Mouse (Mus musculus): ENCODE measurements around the gene Bpgm. TPM values are rescaled to one million over a fixed set of nuclear protein-coding genes. Genes with fewer than 3 reads are reported as not detected.
A peak's percentile ranks its signal among the peaks of the same experiment; 100 is the strongest.

Bpgm gene
- polyA plus RNA-seq, 1 experiment from 2014 or later: 53.2 TPM

- H3K27ac ChIP-seq (replicated peaks): peak overlapping the region; percentile 71
- no peaks in the 10 kb centered on the region for H3K9me3 ChIP-seq
- H3K36me3 ChIP-seq (replicated peaks): no peaks in the 10 kb centered on the region
- H3K4me3 ChIP-seq: no peak overlapping the region
- DNase-seq (ENCODE audit: low spot score): no peak
- H3K4me1 ChIP-seq: peaks cover 31% of the 10 kb centered on the region
- WGBS: 85% methylated on average over 10 of the region's 10 CpGs
- H3K27me3 ChIP-seq (replicated peaks; ENCODE audit: low read depth, poor library complexity, severe bottlenecking): no peaks in the 10 kb centered on the region
These were observed 68.2 kb downstream of the Bpgm start for GRCm38 (mm10) chr6:34544207-34544602.

- DNase-seq (ENCODE audit: low spot score): no peak
- Histone ChIP-seq H3K9me3 (no peaks in the 10 kb centered on the region), H3K4me3 (no peak overlapping the region), H3K27ac (replicated peaks) (no peak overlapping the region), H3K27me3 (replicated peaks; ENCODE audit: low read depth, poor library complexity, severe bottlenecking) (no peaks in the 10 kb centered on the region), H3K4me1 (peaks cover 31% of the 10 kb centered on the region), H3K36me3 (replicated peaks) (no peaks in the 10 kb centered on the region)
- WGBS: 85% methylated on average over 10 of the region's 10 CpGs
These were observed 69.3 kb downstream of the Bpgm start for GRCm38 (mm10) chr6:34545286-34545685.

GRCm38 (mm10) chr6:34548406-34548990 lies 72.5 kb downstream of the Bpgm start:
- H3K9me3 ChIP-seq: no peaks in the 10 kb centered on the region
- H3K27ac ChIP-seq (replicated peaks): peak overlapping the region; percentile 10; the same call in 1 of the 2 replicates
- H3K36me3 ChIP-seq (replicated peaks): no peaks in the 10 kb centered on the region
- 57% methylated on average over 13 of the region's 13 CpGs for WGBS
- no peak overlapping the region for H3K4me3 ChIP-seq
- no peak for DNase-seq (ENCODE audit: low spot score)
- H3K27me3 ChIP-seq (replicated peaks; ENCODE audit: low read depth, poor library complexity, severe bottlenecking): no peaks in the 10 kb centered on the region
- H3K4me1 ChIP-seq: peaks cover 22% of the 10 kb centered on the region

GRCm38 (mm10) chr6:34549017-34549416 lies 73.0 kb downstream of the Bpgm start:
- 39% methylated on average over 2 of the region's 2 CpGs for WGBS
- Histone ChIP-seq H3K9me3 (no peaks in the 10 kb centered on the region), H3K4me3 (no peak overlapping the region), H3K27ac (replicated peaks) (0 out of 2 replicates have a peak overlapping the region, but pooled peaks have one; percentile 10), H3K36me3 (replicated peaks) (no peaks in the 10 kb centered on the region), H3K27me3 (replicated peaks; ENCODE audit: low read depth, poor library complexity, severe bottlenecking) (no peaks in the 10 kb centered on the region), H3K4me1 (peaks cover 17% of the 10 kb centered on the region)
- peak; percentile 76 for DNase-seq (ENCODE audit: low spot score)

GRCm38 (mm10) chr6:34552489-34553157 lies 76.6 kb downstream of the Bpgm start:
- DNase-seq (ENCODE audit: low spot score): no peak

GRCm38 (mm10) chr6:34554291-34554997 lies 78.4 kb downstream of the Bpgm start:
- 85% methylated on average over 9 of the region's 9 CpGs for WGBS
- no peak overlapping the region for H3K4me3 ChIP-seq
- H3K4me1 ChIP-seq: peaks cover 10% of the 10 kb centered on the region
- no peak for DNase-seq (ENCODE audit: low spot score)
- no peaks in the 10 kb centered on the region for H3K9me3 ChIP-seq
- H3K27me3 ChIP-seq (replicated peaks; ENCODE audit: low read depth, poor library complexity, severe bottlenecking): no peaks in the 10 kb centered on the region
- H3K36me3 ChIP-seq (replicated peaks): no peaks in the 10 kb centered on the region
- H3K27ac ChIP-seq (replicated peaks): no peak overlapping the region

More at GRCm38 (mm10) chr6:34552489-34553157, 76.6 kb downstream of the Bpgm start:
- WGBS: 81% methylated on average over 4 of the region's 4 CpGs
- H3K9me3 ChIP-seq: no peaks in the 10 kb centered on the region
- no peak overlapping the region for H3K4me3 ChIP-seq
- H3K4me1 ChIP-seq: peaks cover 10% of the 10 kb centered on the region
- no peaks in the 10 kb centered on the region for H3K36me3 ChIP-seq (replicated peaks)
- no peaks in the 10 kb centered on the region for H3K27me3 ChIP-seq (replicated peaks; ENCODE audit: low read depth, poor library complexity, severe bottlenecking)
- no peak overlapping the region for H3K27ac ChIP-seq (replicated peaks)

Other genes starting within 250 kb of the Bpgm start
- 242 and 270 TPM in 2 replicates for gene Akr1b3, start 158.7 kb upstream of the Bpgm start, polyA plus RNA-seq (2016; fragmentation: Nextera tagmentation; extraction: Ambion mirVana)
- 14.1 and 15.9 TPM in 2 replicates for gene Akr1b8, start 122.1 kb upstream of the Bpgm start, polyA plus RNA-seq (2016; fragmentation: Nextera tagmentation; extraction: Ambion mirVana)
- gene Akr1b10, start 92.0 kb upstream of the Bpgm start, polyA plus RNA-seq (2016; fragmentation: Nextera tagmentation; extraction: Ambion mirVana): 15.4 and 17.8 TPM in 2 replicates
- gene Akr1b7, start 63.9 kb upstream of the Bpgm start, polyA plus RNA-seq (2016; fragmentation: Nextera tagmentation; extraction: Ambion mirVana): not detected in 2 replicates
- gene Cald1, start 122.3 kb downstream of the Bpgm start, polyA plus RNA-seq (2016; fragmentation: Nextera tagmentation; extraction: Ambion mirVana): 189 and 232 TPM in 2 replicates

All from embryonic facial prominence, embryonic 10.5 days (tissue).